Mouse (Mus musculus): Measurements from ENCODE around the gene Cybb.
"Not testable (repeated sequence)": the region's sequence is repeated elsewhere in the genome, so short reads cannot be mapped to it uniquely, and the experiment has no call there.

Gene Cybb

DNA sequence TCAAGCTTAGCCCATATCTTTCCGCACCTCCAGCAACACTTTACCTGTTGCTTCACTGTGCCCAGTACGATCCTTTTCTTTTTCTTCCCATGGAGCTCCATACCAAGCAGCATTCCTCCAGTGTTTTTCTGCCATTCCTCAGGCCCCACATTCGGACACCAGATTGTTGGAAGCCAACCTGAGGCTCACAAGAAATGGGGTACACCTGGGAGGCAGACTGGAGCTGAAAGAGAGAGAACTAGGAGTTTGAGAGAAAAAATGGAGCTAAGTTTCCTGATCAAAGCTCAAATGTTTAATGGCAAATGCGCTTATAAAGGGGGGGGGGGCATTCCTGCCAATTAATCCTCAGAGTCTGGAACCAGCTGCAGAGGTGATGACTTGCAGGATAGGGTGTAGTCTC is at the start of gene Cybb:
Cybb (minus strand) TSS at position 101 of the 400 bp plus-strand sequence.
- no peak for DNase-seq (ENCODE audit: low spot score in 2 of 2)

DNA sequence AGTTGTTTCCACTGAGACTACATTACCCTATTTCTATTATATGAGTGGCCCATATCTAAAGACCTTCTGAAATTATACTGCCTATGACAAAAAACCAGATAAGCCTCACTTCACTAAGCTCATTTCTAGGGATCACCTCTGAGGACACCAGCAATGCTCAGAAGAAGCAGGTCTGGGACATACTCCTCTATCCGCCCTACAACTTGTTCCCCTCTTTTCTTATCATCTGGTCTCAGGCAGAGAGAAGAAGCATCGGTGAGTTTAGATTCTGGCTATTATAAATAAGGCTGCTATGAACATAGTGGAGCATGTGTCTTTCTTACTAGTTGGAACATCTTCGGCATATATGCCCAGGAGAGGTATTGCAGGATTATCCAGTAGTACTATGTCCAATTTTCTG is 49.3 kb upstream of the Cybb start:
- no peak for DNase-seq (ENCODE audit: low spot score in 2 of 2)

DNA sequence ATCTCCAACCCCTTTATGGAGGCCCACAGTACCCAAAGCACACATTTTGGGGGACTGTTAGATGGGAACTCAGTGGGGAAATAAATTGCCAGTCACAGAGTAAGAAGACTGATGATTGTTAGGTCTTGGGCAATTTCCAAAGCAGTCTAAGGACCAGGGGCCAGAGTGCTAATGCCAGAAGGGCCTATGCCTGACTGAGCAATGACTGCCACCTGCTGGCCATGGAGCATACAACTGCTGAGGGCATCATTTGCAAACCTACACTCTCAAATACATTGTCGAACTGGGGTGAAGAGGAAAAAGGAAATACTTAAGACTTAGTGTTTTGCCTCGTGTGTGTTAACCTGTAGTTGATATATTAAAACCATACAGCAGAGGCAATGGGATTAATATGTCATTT is 32.4 kb upstream of the Cybb start:
- peak in 1 of 2 experiments; percentile 43 for DNase-seq (ENCODE audit: low spot score in 2 of 2)

DNA sequence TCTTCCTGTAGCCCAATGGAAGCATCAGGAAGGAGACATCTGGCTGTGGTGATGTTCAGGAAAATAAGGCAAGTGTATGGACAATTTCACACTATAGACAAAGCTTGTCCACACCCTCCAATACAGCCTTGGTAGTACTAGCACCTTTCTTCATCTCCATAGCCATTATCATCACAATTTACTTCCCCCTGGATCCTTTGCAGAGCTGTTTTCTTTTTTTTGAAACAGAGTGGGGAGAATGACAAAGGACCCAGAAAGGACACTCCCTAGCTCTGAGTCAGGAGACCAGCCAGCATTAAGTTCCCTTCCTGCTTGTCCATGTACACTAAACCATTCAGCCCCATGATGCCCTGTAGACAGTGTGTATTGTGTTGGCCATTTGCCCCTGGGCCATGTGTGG is 30.0 kb upstream of the Cybb start:
- not testable (repeated sequence) for DNase-seq (ENCODE audit: low spot score in 2 of 2)

DNA sequence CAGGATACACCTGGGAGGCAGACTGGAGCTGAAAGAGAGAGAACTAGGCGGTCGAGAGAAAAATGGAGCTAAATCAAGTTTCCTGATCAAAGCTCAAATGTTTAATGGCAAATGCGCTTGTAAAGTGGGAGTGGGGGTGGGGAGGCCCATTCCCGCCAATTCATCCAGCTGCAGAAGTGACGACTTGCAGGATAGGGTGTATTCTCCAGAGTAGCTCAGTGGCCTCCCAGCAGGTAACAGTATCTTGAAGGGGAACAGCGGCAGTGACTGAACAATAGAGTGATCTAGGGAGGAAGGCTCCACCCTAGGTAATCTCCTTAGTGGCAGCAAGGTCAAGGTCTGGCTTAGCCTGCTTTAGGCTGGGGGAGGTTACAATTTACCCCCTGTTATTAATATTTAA is 12.5 kb downstream of the Cybb start:
- DNase-seq (ENCODE audit: low spot score in 2 of 2) = not testable (repeated sequence)

DNA sequence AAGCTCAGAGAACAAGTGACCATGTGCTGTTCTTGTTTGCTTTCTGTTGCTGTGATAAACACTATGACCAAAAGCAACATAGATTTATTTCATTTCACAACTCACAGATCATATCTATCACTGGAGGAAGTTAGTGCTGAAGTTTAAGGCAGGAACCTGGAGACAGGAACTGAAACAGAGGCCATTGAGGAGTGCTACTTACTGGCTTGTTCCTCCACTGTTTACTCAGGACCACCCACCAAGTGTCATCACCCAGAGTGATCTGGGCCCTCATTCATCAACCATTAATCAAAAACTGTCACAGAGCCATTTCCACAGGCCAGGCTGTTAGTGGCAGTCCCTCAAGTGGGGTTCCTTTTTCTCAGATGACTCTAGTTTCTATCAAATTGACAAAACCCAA is 13.1 kb downstream of the Cybb start:
- DNase-seq (ENCODE audit: low spot score in 2 of 2) = no peak

DNA sequence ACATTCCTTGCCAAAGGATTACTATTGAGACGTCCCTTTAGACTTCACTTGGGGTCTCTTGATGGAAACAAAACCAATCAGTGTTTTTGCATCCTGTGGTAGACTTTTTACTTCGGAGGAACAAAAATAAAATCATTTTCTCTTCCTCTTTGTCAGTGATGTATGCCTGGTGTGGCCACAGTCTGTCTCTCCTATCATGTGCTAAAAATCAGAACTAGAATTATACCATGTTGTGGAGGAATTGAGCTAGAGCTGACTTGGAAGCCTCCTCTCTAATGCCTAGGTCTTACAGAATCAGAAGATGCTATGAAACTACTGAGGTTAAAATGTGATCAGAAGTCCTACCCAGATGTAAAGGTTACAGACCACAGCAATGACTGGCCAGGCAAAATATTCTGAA is 13.8 kb downstream of the Cybb start:
- DNase-seq (ENCODE audit: low spot score in 2 of 2) = peak in 1 of 2 experiments; percentile 7

DNA sequence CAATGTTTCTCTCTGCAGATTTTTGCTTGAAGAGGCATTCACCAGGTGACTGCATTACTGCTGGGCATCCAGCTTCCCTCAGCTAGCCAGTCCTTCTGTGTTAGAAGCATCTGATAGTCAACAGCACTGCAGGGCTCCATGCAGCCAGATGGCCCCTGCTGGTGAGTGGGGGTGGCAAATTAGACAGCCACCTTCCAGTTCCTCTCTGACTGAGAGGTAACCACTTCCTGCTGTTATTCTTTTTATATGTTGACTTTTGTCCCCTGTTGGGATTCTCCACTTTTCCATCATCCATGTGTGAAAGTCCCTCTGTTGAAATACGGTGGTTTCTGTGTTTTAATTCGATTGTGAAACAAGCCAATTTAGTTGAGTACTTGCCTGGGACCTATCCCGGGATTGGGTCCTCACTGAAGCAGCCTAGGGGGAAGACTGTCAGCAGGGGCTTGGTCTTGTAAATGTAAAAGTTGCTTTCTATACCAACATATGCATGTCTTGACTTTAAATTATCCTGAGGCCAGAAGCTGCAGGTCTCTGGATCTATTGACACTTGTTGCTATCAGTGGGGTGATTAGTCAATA is 16.7 kb downstream of the Cybb start:
- peak; percentile 4 to 31 for DNase-seq (ENCODE audit: low spot score in 2 of 2)

DNA sequence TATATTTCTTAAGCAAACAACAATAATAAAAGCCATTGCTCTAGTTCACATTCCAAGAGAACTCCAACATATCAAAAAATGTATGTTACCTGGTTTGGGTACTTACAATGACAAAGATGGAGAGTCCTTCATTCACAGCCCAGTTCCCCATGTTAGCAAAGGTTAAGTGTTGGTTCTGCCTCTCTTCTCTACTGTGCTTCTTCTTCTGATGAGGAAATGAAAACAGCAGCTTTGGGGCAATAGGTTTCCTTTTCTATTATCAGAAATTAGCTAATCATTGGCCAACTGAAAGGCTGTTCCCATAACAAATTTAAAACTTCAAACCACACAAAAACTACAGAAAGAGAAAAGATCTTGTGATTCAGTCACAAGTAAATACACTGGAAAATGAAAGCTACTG is 18.5 kb downstream of the Cybb start:
- peak in 1 of 2 experiments; percentile 3 for DNase-seq (ENCODE audit: low spot score in 2 of 2)

DNA sequence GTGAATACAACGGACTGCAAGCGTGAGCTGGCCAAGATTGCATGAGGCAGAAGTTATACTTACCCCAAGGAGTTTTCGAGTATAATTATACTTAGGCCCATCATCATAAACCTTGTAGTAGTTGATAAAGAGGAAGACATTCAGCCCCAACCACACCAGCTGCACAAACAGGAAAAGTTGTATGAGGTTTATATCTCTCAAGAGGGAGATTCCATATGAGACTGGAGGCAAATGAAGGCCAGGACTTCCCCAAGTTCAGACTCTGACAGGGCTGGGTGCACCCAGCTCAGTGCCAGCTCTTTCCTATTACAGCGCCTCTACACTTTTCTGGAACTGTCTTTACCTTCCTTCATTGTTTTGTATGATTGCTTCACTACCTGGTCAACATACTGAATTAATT is 20.6 kb downstream of the Cybb start:
- peak in 1 of 2 experiments; percentile 6 for DNase-seq (ENCODE audit: low spot score in 2 of 2)

DNA sequence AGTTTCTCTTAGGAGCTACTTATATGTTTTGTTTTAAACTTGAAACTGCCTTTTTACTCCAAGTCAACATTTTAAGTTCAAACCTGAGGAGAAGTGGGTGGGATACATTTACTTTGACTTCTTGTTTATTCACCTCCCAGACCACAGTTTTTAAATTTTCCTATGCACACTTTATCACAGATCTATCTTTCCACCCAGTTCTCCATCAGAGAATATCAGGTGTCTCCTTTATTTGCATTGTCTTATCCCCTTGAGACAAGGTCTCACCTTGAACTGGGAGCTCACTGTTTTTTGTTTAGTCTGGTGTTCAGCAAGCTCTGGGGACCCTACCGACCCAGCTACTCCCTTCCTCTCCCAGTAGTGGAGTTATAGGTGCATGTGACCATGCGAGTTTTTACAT is 21.7 kb downstream of the Cybb start:
- DNase-seq (ENCODE audit: low spot score in 2 of 2) = no peak

DNA sequence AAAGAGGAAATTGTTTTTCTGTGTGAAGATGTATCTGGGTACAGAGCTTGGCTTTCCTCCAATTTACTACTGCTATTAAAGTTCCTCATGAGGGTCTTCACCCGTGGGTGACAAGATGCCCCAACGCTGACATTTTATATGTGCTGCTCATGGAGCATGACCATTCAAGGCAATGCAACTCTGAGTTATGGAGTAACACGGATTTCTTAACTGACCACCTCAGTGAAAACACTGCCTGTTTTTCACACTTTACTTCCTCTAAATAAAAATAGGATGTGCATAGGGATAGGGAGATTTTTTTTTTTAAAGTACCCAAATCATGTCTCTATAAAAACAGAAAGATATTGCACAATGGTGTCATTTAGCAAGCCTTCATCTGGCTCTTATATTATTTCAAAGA is 24.9 kb downstream of the Cybb start:
- DNase-seq (ENCODE audit: low spot score in 2 of 2) = no peak

DNA sequence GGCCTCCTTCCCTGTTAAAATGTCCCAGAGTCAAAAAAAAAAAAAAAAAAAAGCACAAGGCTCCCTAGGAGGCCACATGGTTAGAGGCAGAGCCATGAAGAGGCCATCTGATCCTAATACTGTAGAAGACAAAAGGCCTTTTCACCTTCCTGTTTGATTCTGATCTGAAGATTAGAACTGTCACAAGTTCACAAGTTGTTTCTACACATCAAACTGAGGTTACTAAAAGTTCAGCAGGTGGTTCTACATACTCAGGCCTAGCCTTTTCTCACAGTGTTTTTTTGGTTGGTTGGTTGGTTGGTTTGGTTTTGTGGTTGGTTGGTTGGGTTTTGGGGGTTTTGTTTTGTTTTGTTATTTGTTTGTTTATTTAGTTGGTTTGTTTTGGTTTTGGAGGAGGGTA is 26.2 kb downstream of the Cybb start:
- no peak for DNase-seq (ENCODE audit: low spot score in 2 of 2)

DNA sequence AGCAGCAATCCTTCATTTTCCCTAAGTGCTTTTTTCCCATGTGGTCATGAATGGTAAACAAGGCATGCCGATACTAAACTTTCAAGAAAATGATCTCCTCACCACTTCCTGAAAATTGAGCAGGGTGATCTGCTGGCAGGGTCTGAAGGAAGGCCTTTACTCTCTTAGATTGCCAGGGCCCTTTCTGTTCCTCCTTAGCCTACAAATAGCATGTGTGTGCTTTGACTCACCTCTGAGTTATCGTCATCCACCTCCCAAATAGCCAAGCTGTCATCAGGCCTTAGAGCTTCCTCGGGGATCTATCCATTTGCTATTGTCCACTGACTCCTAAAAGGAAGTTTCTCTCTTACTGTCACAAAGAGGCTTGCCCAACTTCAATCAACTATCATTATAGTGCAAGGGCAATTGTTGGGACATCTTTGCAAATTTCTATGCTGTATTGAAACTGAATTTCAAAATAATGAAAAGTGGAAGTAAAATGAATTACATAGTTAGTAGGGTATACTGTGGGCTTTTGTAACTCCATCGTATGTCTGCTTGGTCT is 27.1 kb downstream of the Cybb start:
- no peak for DNase-seq (ENCODE audit: low spot score in 2 of 2)

DNA sequence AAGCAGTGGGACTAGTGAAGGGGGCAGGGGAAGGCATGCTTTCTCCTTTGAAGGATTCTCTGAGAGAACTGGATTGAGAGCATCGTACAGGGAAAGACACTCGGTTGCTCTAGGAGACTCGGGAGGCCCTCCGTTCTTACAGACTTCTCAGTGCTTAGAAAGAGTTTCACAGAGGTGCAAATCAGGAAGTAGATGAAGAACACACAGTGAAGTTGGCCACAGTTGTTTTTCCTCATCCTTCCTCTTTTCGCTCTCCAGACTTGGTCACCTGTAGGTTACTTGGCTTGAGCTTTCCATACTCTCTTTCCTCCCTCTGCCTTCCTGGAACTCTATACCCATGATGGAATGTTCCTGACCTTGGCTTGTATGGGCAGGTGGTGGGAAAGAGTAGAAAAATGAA is 35.2 kb downstream of the Cybb start:
- no peak for DNase-seq (ENCODE audit: low spot score in 2 of 2)

DNA sequence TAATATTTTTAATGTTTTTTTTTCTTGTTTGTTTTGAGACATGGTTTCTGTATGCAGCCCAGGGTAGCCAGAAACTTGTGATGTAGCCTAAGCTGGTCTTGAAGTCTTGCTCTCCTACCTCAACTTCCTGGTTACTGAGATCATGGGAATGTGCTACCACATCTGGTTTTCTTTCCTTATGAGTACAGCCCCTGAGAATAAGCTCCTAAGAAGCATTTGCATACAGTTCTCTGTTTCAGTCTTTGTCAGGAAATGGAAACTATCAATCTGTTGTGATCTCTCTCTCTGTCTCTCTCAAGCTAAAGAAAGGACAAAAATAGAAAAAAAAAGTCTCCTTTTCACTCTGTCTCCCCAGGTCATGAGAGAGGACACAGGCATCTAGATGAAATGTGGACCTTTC is 40.3 kb downstream of the Cybb start:
- no peak for DNase-seq (ENCODE audit: low spot score in 2 of 2)

DNA sequence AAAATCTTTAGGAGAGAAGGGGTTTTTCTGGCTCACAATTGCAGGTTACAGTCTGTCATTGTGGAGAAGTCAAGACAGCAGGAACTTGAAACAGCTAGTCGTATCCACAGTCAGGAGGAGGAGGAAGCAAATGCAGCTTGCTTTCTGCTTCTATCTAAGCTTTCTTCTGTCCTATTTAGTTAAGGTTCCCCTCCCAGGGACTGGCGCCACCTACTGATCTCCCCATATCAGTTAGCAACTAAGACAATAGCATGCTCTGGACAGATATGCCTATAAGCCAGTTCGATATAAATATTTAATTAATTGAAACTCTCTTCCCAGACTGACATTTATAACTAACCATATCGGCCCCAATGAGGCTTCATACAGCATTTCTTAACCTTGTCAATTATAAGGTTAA is 46.5 kb downstream of the Cybb start:
- no peak for DNase-seq (ENCODE audit: low spot score in 2 of 2)

DNA sequence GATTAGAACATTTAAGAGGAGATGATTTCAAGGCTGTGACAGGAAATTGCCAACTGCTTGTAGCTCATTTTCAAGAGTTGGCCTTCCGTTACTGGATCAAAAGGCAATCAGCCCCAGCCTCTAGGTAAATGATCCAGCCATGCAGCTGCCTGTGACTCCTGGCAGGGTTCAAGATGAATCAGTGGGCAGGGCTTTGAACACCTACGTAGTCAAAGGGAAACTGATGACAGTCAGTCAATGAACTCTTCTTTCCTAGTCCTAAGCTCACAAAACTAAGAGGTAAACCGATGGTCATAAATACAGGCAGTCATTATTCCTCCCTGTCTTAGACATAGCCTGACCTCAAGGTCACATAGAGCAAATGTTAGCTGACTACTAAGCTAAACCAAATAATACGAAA is 47.0 kb downstream of the Cybb start:
- DNase-seq (ENCODE audit: low spot score in 2 of 2) = no peak

DNA sequence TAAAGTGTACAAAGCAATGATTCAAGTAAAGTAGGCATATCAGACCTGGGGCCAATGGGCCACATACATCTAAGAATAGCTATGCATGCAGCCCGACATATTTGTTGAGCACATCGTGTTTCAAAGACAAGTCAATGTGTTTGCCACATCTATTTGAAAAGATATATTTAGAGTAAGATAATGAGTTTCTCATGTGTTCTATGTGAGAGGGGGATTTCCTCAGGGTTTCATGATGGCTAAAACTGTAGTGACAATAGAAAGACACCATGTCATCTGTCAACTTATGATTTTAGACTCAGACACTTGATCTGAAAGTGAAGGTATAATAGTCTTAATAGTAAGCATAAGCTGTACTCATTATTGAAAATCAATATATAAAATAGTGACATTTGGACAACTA is 48.3 kb downstream of the Cybb start:
- DNase-seq (ENCODE audit: low spot score in 2 of 2) = no peak

DNA sequence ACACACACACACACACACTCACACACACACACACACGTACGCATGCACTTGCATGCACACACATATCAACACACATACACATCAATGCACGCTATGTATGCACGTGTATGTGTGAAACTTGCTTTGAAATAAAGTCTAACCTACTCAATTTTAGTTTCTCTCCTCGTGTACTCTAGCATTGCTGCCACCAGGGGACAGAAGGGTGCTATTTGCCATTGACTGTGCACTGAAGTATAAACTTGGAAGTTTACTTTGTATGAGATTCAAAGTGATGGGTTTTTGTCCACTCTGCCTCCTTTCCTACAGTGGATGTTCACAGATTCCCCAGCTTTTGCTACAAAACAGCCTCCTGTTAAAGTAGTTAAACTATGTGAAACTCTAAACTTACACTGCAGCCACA is 73.7 kb downstream of the Cybb start:
- no peak for DNase-seq (ENCODE audit: low spot score in 2 of 2)

Data from natural killer cell, adult 2 months (primary cell).